Mouse (Mus musculus) CH12.LX (cell line): ENCODE data around the gene Tekt5.

Experiments
- BHLHE40 ChIP-seq: IDR thresholded peaks from 2 replicates; pipeline ENCODE4 v1.6.1; 2011; ENCODE audit warnings: mild to moderate bottlenecking, low read depth, low read length, improper control_type of control experiment
- JUND ChIP-seq: conservative IDR thresholded peaks from 2 replicates; pipeline ENCODE4 v1.6.1; 2011; ENCODE audit warnings: low read depth, low read length, improper control_type of control experiment
- MYC ChIP-seq: IDR thresholded peaks from 2 replicates; pipeline ENCODE4 v1.6.1; 2011; ENCODE audit warnings: low read depth, mild to moderate bottlenecking, improper control_type of control experiment, low read length
- SMC3 ChIP-seq: IDR thresholded peaks from 2 replicates; pipeline ENCODE4 v1.6.1; 2011; ENCODE audit warnings: low read depth, low read length, improper control_type of control experiment
- USF2 ChIP-seq: conservative IDR thresholded peaks from 2 replicates; pipeline ENCODE4 v1.6.1; 2011; ENCODE audit warnings: low read depth, low read length, improper control_type of control experiment
- ZNF384 ChIP-seq: IDR thresholded peaks from 2 replicates; pipeline ENCODE4 v1.6.1; 2012; ENCODE audit warnings: low read depth, low read length, improper control_type of control experiment, inconsistent platforms

GRCm38 (mm10) chr16:10420447-10421054 lies 25.3 kb upstream of the Tekt5 start:
- TF ChIP-seq ZNF384 (no peak), USF2 (peak; percentile 88), MYC (peak; percentile 79; the same call in 1 of the 2 replicates), SMC3 (no peak), JUND (no peak), BHLHE40 (peak; percentile 89)
